In genomic region chr4:118471281-118471680, GRCm38 (mm10) we compare ENCODE assay signal across 26 mouse cellular contexts. TPM values are rescaled to one million over a fixed set of nuclear protein-coding genes. Genes with fewer than 3 reads are reported as not detected.
DNase-seq lines count a peak whose midpoint lies in the region; ATAC-seq lines count a peak whose summit lies in the region.
"Had no signal": no experiment of that assay in that cellular context is flagged by ENCODE, and none has a peak within 500 bp of the region (broad histone marks: within the 10 kb centered on the region; RNA-seq: fewer than 3 reads in every experiment).

No protein-coding gene starts in this region.

- no peaks in the 10 kb centered on the region for H3K9me3 ChIP-seq in forebrain, embryonic 10.5 days
- H3K9me3 ChIP-seq in forebrain, embryonic 14.5 days (replicated peaks; ENCODE audit: control insufficient read depth, low read length) = no peaks in the 10 kb centered on the region
- no peaks in the 10 kb centered on the region for H3K9me3 ChIP-seq in forebrain, embryonic 13.5 days (replicated peaks)
- H3K9me3 ChIP-seq: G1E; heart, embryonic 13.5 days; intestine, embryonic 15.5 days had no signal

- peaks cover 14% of the 10 kb centered on the region; the same call in 1 of the 2 replicates for H3K4me1 ChIP-seq in forebrain, embryonic 10.5 days
- H3K4me1 ChIP-seq in forebrain, embryonic 14.5 days (ENCODE audit: control insufficient read depth, insufficient read depth, low read length) = no peaks in the 10 kb centered on the region
- no peaks in the 10 kb centered on the region for H3K4me1 ChIP-seq in forebrain, embryonic 13.5 days
- H3K4me1 ChIP-seq: heart, embryonic 13.5 days; intestine, embryonic 15.5 days had no signal

- H3K27ac ChIP-seq in forebrain, embryonic 10.5 days = peak overlapping the region; percentile 65; the same call in 1 of the 2 replicates
- no peak overlapping the region for H3K27ac ChIP-seq in forebrain, embryonic 14.5 days (ENCODE audit: low read depth, low read length)
- no peak overlapping the region for H3K27ac ChIP-seq in forebrain, embryonic 13.5 days
- H3K27ac ChIP-seq: heart, embryonic 13.5 days; hindbrain, embryonic 14.5 days; intestine, embryonic 15.5 days had no signal

- H3K27me3 ChIP-seq in forebrain, embryonic 10.5 days (ENCODE audit: poor library complexity, severe bottlenecking) = no peaks in the 10 kb centered on the region
- H3K27me3 ChIP-seq in forebrain, embryonic 14.5 days (replicated peaks; ENCODE audit: control insufficient read depth, insufficient read depth, low read length) = no peaks in the 10 kb centered on the region
- H3K27me3 ChIP-seq in forebrain, embryonic 13.5 days = no peaks in the 10 kb centered on the region
- H3K27me3 ChIP-seq: intestine, embryonic 15.5 days; Patski had no signal

- no peaks in the 10 kb centered on the region for H3K36me3 ChIP-seq in forebrain, embryonic 10.5 days (replicated peaks)
- no peaks in the 10 kb centered on the region for H3K36me3 ChIP-seq in forebrain, embryonic 14.5 days (ENCODE audit: control insufficient read depth, insufficient read depth, low read length)
- no peaks in the 10 kb centered on the region for H3K36me3 ChIP-seq in forebrain, embryonic 13.5 days (ENCODE audit: poor library complexity, severe bottlenecking)
- H3K36me3 ChIP-seq: G1E; heart, embryonic 13.5 days; intestine, embryonic 15.5 days had no signal

- no peak for ATAC-seq in forebrain, embryonic 14.5 days
- no peak for ATAC-seq in forebrain, embryonic 13.5 days
- ATAC-seq: activated CD4-positive, CD25-positive, alpha-beta regulatory T cell, adult 4 months; CD4-positive, CD25-positive, alpha-beta regulatory T cell, adult 4 months; forebrain, embryonic 16.5 days; intestine, embryonic 15.5 days; Patski had no signal

- H3K4me2 ChIP-seq in forebrain, embryonic 14.5 days (ENCODE audit: low read length) = no peak overlapping the region
- no peak overlapping the region for H3K4me2 ChIP-seq in forebrain, embryonic 13.5 days
- H3K4me2 ChIP-seq: heart, embryonic 13.5 days; hindbrain, embryonic 14.5 days; intestine, embryonic 15.5 days had no signal

- peak; percentile 21 for DNase-seq in forebrain, embryonic 10.5 days (ENCODE audit: extremely low spot score, low spot score)
- DNase-seq in forebrain, embryonic 14.5 days (ENCODE audit: low spot score) = no peak
- DNase-seq in embryo, embryonic 11 days = peak; percentile 35
- peak; percentile 8 for DNase-seq in forelimb bud, embryonic 11.5 days (ENCODE audit: low read depth, low spot score)
- DNase-seq in mesoderm, embryonic 11.5 days (ENCODE audit: low read depth, low spot score) = peak; percentile 25
- no peak for DNase-seq in heart, postnatal 25 days (ENCODE audit: low spot score)
- DNase-seq: adrenal gland, postnatal 14 days; B cell, adult 2 months; cerebellum, adult 11-12 months; cerebellum, adult 9-10 months; cerebellum, postnatal 25 days; gastrocnemius, postnatal 14 days; heart, adult 11 months; heart, postnatal 4 days had no signal

- H3K4me3 ChIP-seq in forebrain, embryonic 10.5 days = no peak overlapping the region
- no peak overlapping the region for H3K4me3 ChIP-seq in forebrain, embryonic 14.5 days (ENCODE audit: low read depth, low read length)
- H3K4me3 ChIP-seq in forebrain, embryonic 13.5 days = no peak overlapping the region
- H3K4me3 ChIP-seq: heart, embryonic 13.5 days; intestine, embryonic 15.5 days had no signal

- intact Hi-C loops in heart, postnatal 25 days (cut with DNase I) = no loop called here

- WGBS in forebrain, embryonic 10.5 days = 77% methylated on average over 6 of the region's 6 CpGs
- 94% methylated on average over 6 of the region's 6 CpGs for WGBS in forebrain, embryonic 14.5 days
- 85% methylated on average over 6 of the region's 6 CpGs for WGBS in forebrain, embryonic 13.5 days

- H3K9ac ChIP-seq in forebrain, embryonic 14.5 days (ENCODE audit: low read length) = no peak overlapping the region
- no peak overlapping the region for H3K9ac ChIP-seq in forebrain, embryonic 13.5 days
- H3K9ac ChIP-seq: heart, embryonic 13.5 days; hindbrain, embryonic 14.5 days; intestine, embryonic 15.5 days had no signal

RNA-seq across cellular contexts. Expression of gene Mpl, which starts 14.0 kb away (rescaled TPM):
- polyA plus RNA-seq in forebrain, embryonic 10.5 days (2016; fragmentation: Nextera tagmentation; extraction: Ambion mirVana) = 0.79 and 2.0 TPM in 2 replicates
- polyA plus RNA-seq in forebrain, embryonic 14.5 days (2014; fragmentation: Nextera tagmentation; extraction: Ambion mirVana) = 0.18 and 0.22 TPM in 2 replicates
- 0.08 and 0.37 TPM in 2 replicates for polyA plus RNA-seq in forebrain, embryonic 13.5 days (2015; fragmentation: Nextera tagmentation; extraction: Ambion mirVana)
- total RNA-seq in heart, postnatal 25 days (2021) = under 1 TPM; 0.21 to 0.42 TPM
- total RNA-seq: gastrocnemius, adult 18-20 months; gastrocnemius, postnatal 14 days had no signal
- polyA plus RNA-seq: activated CD4-positive, CD25-positive, alpha-beta regulatory T cell, adult 4 months; CD4-positive, CD25-positive, alpha-beta regulatory T cell, adult 4 months; forebrain, embryonic 16.5 days; Patski had no signal

RNA-seq across cellular contexts. Expression of gene Tie1, which starts 18.6 kb away (rescaled TPM):
- 12.8 and 13.6 TPM in 2 replicates for polyA plus RNA-seq in forebrain, embryonic 10.5 days (2016; fragmentation: Nextera tagmentation; extraction: Ambion mirVana)
- 10.8 and 12.4 TPM in 2 replicates for polyA plus RNA-seq in forebrain, embryonic 14.5 days (2014; fragmentation: Nextera tagmentation; extraction: Ambion mirVana)
- polyA plus RNA-seq in forebrain, embryonic 13.5 days (2015; fragmentation: Nextera tagmentation; extraction: Ambion mirVana) = 11.6 and 11.9 TPM in 2 replicates
- 10 to 100 TPM; 64.0 to 75.8 TPM for total RNA-seq in heart, postnatal 25 days (2021)
- polyA plus RNA-seq: activated CD4-positive, CD25-positive, alpha-beta regulatory T cell, adult 4 months; Patski had no signal

RNA-seq across cellular contexts. Expression of gene Cdc20, which starts 34.1 kb away (rescaled TPM):
- polyA plus RNA-seq in forebrain, embryonic 10.5 days (2016; fragmentation: Nextera tagmentation; extraction: Ambion mirVana) = 446 and 451 TPM in 2 replicates
- polyA plus RNA-seq in forebrain, embryonic 14.5 days (2014; fragmentation: Nextera tagmentation; extraction: Ambion mirVana) = 116 and 151 TPM in 2 replicates
- 251 and 259 TPM in 2 replicates for polyA plus RNA-seq in forebrain, embryonic 13.5 days (2015; fragmentation: Nextera tagmentation; extraction: Ambion mirVana)
- 1 to 10 TPM; 1.5 to 2.3 TPM for total RNA-seq in heart, postnatal 25 days (2021)

RNA-seq across cellular contexts. Expression of gene Elovl1, which starts 43.4 kb away (rescaled TPM):
- 42.8 and 45.5 TPM in 2 replicates for polyA plus RNA-seq in forebrain, embryonic 10.5 days (2016; fragmentation: Nextera tagmentation; extraction: Ambion mirVana)
- polyA plus RNA-seq in forebrain, embryonic 14.5 days (2014; fragmentation: Nextera tagmentation; extraction: Ambion mirVana) = 26.1 and 28.9 TPM in 2 replicates
- polyA plus RNA-seq in forebrain, embryonic 13.5 days (2015; fragmentation: Nextera tagmentation; extraction: Ambion mirVana) = 24.1 and 24.3 TPM in 2 replicates
- 10 to 100 TPM; 17.8 to 19.4 TPM for total RNA-seq in heart, postnatal 25 days (2021)

RNA-seq across cellular contexts. Expression of gene 2610528J11Rik, which starts 55.5 kb away (rescaled TPM):
- polyA plus RNA-seq in forebrain, embryonic 10.5 days (2016; fragmentation: Nextera tagmentation; extraction: Ambion mirVana) = 1.1 and 2.1 TPM in 2 replicates
- polyA plus RNA-seq in forebrain, embryonic 14.5 days (2014; fragmentation: Nextera tagmentation; extraction: Ambion mirVana) = not detected in 2 replicates
- 0.18 TPM in 1 of 2 replicates, not detected in the other for polyA plus RNA-seq in forebrain, embryonic 13.5 days (2015; fragmentation: Nextera tagmentation; extraction: Ambion mirVana)
- not detected for total RNA-seq in heart, postnatal 25 days (2021)
- total RNA-seq: adrenal gland, adult 18-20 months; G1E; gastrocnemius, adult 18-20 months; gastrocnemius, postnatal 14 days; heart, postnatal 4 days had no signal
- polyA plus RNA-seq: activated CD4-positive, CD25-positive, alpha-beta regulatory T cell, adult 4 months; CD4-positive, CD25-positive, alpha-beta regulatory T cell, adult 4 months; forebrain, embryonic 16.5 days; G1E; heart, postnatal 0 days; hindbrain, embryonic 14.5 days; Patski had no signal

Comparison
In these comparisons a context has a peak if more than half of its experiments do, and no peak if none do; other contexts are left out.
1. DNase-seq: peak in forebrain, embryonic 10.5 days (single experiment), embryo, embryonic 11 days (single experiment), forelimb bud, embryonic 11.5 days (single experiment) and mesoderm, embryonic 11.5 days (single experiment); none in forebrain, embryonic 14.5 days (single experiment) and heart, postnatal 25 days (single experiment).